Mouse (Mus musculus): Measurements from ENCODE around the gene Tmem132d. TPM values are rescaled to one million over a fixed set of nuclear protein-coding genes. Genes with fewer than 3 reads are reported as not detected.

Tmem132d gene
- polyA plus RNA-seq, 1 experiment: not detected

- no peak overlapping the region for H3K4me3 ChIP-seq (ENCODE audit: insufficient read depth, low read length)
- H3K4me1 ChIP-seq (ENCODE audit: control insufficient read depth, insufficient read depth, low read length): no peaks in the 10 kb centered on the region
- TF ChIP-seq POLR2A (IDR thresholded peaks at IDR 0.05; ENCODE audit: low read depth, low read length): no peak
- no peak for TF ChIP-seq CTCF (IDR thresholded peaks at IDR 0.05; ENCODE audit: borderline replicate concordance, insufficient read depth, low read length)
- no peak overlapping the region for H3K27ac ChIP-seq (ENCODE audit: insufficient read depth, low read length)
Measured at GRCm38 (mm10) chr5:128194106-128194505, 238.8 kb downstream of the Tmem132d start.

GRCm38 (mm10) chr5:128192485-128193055, 240.3 kb downstream of the Tmem132d start:
- TF ChIP-seq POLR2A (IDR thresholded peaks at IDR 0.05; ENCODE audit: low read depth, low read length): no peak
- Histone ChIP-seq H3K27ac (ENCODE audit: insufficient read depth, low read length) (no peak overlapping the region), H3K4me3 (ENCODE audit: insufficient read depth, low read length) (no peak overlapping the region), H3K4me1 (ENCODE audit: control insufficient read depth, insufficient read depth, low read length) (no peaks in the 10 kb centered on the region)

- H3K27ac ChIP-seq (ENCODE audit: insufficient read depth, low read length): no peak overlapping the region
- H3K4me3 ChIP-seq (ENCODE audit: insufficient read depth, low read length): no peak overlapping the region
- H3K4me1 ChIP-seq (ENCODE audit: control insufficient read depth, insufficient read depth, low read length): no peaks in the 10 kb centered on the region
- TF ChIP-seq POLR2A (IDR thresholded peaks at IDR 0.05; ENCODE audit: low read depth, low read length) (no peak), CTCF (IDR thresholded peaks at IDR 0.05; ENCODE audit: borderline replicate concordance, insufficient read depth, low read length) (no peak)
Measured at GRCm38 (mm10) chr5:128191710-128192109, 241.2 kb downstream of the Tmem132d start.

GRCm38 (mm10) chr5:128190243-128190820, 242.5 kb downstream of the Tmem132d start:
- Histone ChIP-seq H3K4me3 (ENCODE audit: insufficient read depth, low read length) (no peak overlapping the region), H3K4me1 (ENCODE audit: control insufficient read depth, insufficient read depth, low read length) (no peaks in the 10 kb centered on the region), H3K27ac (ENCODE audit: insufficient read depth, low read length) (no peak overlapping the region)
- TF ChIP-seq CTCF (IDR thresholded peaks at IDR 0.05; ENCODE audit: borderline replicate concordance, insufficient read depth, low read length): no peak

- Histone ChIP-seq H3K27ac (ENCODE audit: insufficient read depth, low read length) (no peak overlapping the region), H3K4me1 (ENCODE audit: control insufficient read depth, insufficient read depth, low read length) (no peaks in the 10 kb centered on the region), H3K4me3 (ENCODE audit: insufficient read depth, low read length) (no peak overlapping the region)
- TF ChIP-seq CTCF (IDR thresholded peaks at IDR 0.05; ENCODE audit: borderline replicate concordance, insufficient read depth, low read length): no peak
- no peak for TF ChIP-seq POLR2A (IDR thresholded peaks at IDR 0.05; ENCODE audit: low read depth, low read length)
Measured at GRCm38 (mm10) chr5:128176234-128176633, 256.6 kb downstream of the Tmem132d start.

GRCm38 (mm10) chr5:128158901-128159675, 273.8 kb downstream of the Tmem132d start:
- no peaks in the 10 kb centered on the region for H3K4me1 ChIP-seq (ENCODE audit: control insufficient read depth, insufficient read depth, low read length)
- TF ChIP-seq CTCF (IDR thresholded peaks at IDR 0.05; ENCODE audit: borderline replicate concordance, insufficient read depth, low read length) (no peak), POLR2A (IDR thresholded peaks at IDR 0.05; ENCODE audit: low read depth, low read length) (no peak)
- no peak overlapping the region for H3K27ac ChIP-seq (ENCODE audit: insufficient read depth, low read length)
- H3K4me3 ChIP-seq (ENCODE audit: insufficient read depth, low read length): no peak overlapping the region

- Histone ChIP-seq H3K4me3 (ENCODE audit: insufficient read depth, low read length) (no peak overlapping the region), H3K4me1 (ENCODE audit: control insufficient read depth, insufficient read depth, low read length) (no peaks in the 10 kb centered on the region), H3K27ac (ENCODE audit: insufficient read depth, low read length) (no peak overlapping the region)
- TF ChIP-seq CTCF (IDR thresholded peaks at IDR 0.05; ENCODE audit: borderline replicate concordance, insufficient read depth, low read length) (no peak), POLR2A (IDR thresholded peaks at IDR 0.05; ENCODE audit: low read depth, low read length) (no peak)
Measured at GRCm38 (mm10) chr5:128151461-128151860, 281.4 kb downstream of the Tmem132d start.

- Histone ChIP-seq H3K4me3 (ENCODE audit: insufficient read depth, low read length) (no peak overlapping the region), H3K27ac (ENCODE audit: insufficient read depth, low read length) (no peak overlapping the region), H3K4me1 (ENCODE audit: control insufficient read depth, insufficient read depth, low read length) (no peaks in the 10 kb centered on the region)
- TF ChIP-seq POLR2A (IDR thresholded peaks at IDR 0.05; ENCODE audit: low read depth, low read length): no peak
Measured at GRCm38 (mm10) chr5:128146901-128147645, 285.8 kb downstream of the Tmem132d start.

- Histone ChIP-seq H3K27ac (ENCODE audit: insufficient read depth, low read length) (no peak overlapping the region), H3K4me1 (ENCODE audit: control insufficient read depth, insufficient read depth, low read length) (no peaks in the 10 kb centered on the region), H3K4me3 (ENCODE audit: insufficient read depth, low read length) (no peak overlapping the region)
- TF ChIP-seq CTCF (IDR thresholded peaks at IDR 0.05; ENCODE audit: borderline replicate concordance, insufficient read depth, low read length) (no peak), POLR2A (IDR thresholded peaks at IDR 0.05; ENCODE audit: low read depth, low read length) (no peak)
Measured at GRCm38 (mm10) chr5:128144799-128145198, 288.1 kb downstream of the Tmem132d start.

- H3K27ac ChIP-seq (ENCODE audit: insufficient read depth, low read length): no peak overlapping the region
- 0 out of 2 replicates have a peak, but pooled peaks cover 3% of the 10 kb centered on the region for H3K4me1 ChIP-seq (ENCODE audit: control insufficient read depth, insufficient read depth, low read length)
- TF ChIP-seq CTCF (IDR thresholded peaks at IDR 0.05; ENCODE audit: borderline replicate concordance, insufficient read depth, low read length) (no peak), POLR2A (IDR thresholded peaks at IDR 0.05; ENCODE audit: low read depth, low read length) (no peak)
- no peak overlapping the region for H3K4me3 ChIP-seq (ENCODE audit: insufficient read depth, low read length)
Measured at GRCm38 (mm10) chr5:128136818-128137217, 296.1 kb downstream of the Tmem132d start.

Measured in embryonic fibroblast, embryonic 13.5 days (primary cell).